ENCODE assay signal across 10 mouse cellular contexts in the genomic region with DNA sequence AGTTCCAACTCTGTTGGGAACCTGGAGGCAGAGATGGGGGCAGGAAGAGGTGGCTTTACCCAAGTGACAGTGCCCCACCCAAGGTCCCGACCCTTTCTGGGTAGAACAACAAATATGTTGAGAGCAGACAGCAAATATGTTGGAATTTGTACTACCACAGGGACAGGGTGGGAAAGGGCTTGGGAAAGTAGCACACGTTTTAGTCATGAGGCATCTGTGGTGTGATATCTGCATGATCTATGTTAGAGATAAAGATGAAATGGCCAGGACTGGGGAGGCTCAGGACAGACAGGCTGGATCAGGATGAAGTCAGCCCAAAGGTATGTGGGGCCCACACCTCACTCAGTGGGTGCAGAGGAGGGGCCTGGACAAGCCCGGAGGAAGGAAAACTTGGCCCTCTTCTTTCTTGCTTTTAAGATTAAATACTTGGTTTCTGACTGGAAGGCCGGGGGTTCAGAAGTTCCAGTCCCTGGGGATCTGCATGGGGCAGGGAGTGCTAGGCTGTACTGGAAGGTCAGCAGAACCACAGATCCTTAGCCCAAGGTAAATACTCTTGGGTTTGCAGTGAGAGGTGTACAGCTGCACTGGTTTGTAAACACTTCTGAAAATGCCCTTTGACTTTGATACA. TPM values are rescaled to one million over a fixed set of nuclear protein-coding genes. Genes with fewer than 3 reads are reported as not detected.
DNase-seq lines count a peak whose midpoint lies in the region; ATAC-seq and TF ChIP-seq lines count a peak whose summit lies in the region.
"Had no signal": no experiment of that assay in that cellular context is flagged by ENCODE, and none has a peak within 500 bp of the region (broad histone marks: within the 10 kb centered on the region; RNA-seq: fewer than 3 reads in every experiment).

No protein-coding gene starts in this region.

- WGBS in forebrain, embryonic 12.5 days: 61% methylated on average over 4 of the region's 4 CpGs
- 66% methylated on average over 4 of the region's 4 CpGs for WGBS in forebrain, postnatal 0 days
- WGBS in liver, embryonic 13.5 days (ENCODE audit: insufficient replicate concordance): 35% methylated on average over 4 of the region's 4 CpGs
- WGBS in midbrain, embryonic 13.5 days: 62% methylated on average over 4 of the region's 4 CpGs
- 62% methylated on average over 4 of the region's 4 CpGs for WGBS in forebrain, embryonic 15.5 days

- DNase-seq in forebrain, postnatal 0 days: no peak
- no peak for DNase-seq in liver, embryonic 13.5 days
- DNase-seq in retina, postnatal 1 day: no peak

- H3K79me3 ChIP-seq in C2C12 (ENCODE audit: low read depth): no peaks in the 10 kb centered on the region

- no peak overlapping the region for H3ac ChIP-seq in C2C12 (ENCODE audit: control insufficient read depth, insufficient read length, low read depth)

- no peaks in the 10 kb centered on the region for H3K79me2 ChIP-seq in C2C12 (ENCODE audit: control insufficient read depth, insufficient read depth)

- no peak overlapping the region for H3K4me2 ChIP-seq in forebrain, embryonic 12.5 days
- no peak overlapping the region for H3K4me2 ChIP-seq in forebrain, postnatal 0 days (ENCODE audit: low read depth)
- no peak overlapping the region for H3K4me2 ChIP-seq in liver, embryonic 13.5 days
- H3K4me2 ChIP-seq in midbrain, embryonic 13.5 days (replicated peaks): no peak overlapping the region
- no peak overlapping the region for H3K4me2 ChIP-seq in forebrain, embryonic 15.5 days (replicated peaks)

- H3K4me1 ChIP-seq in forebrain, embryonic 12.5 days: no peaks in the 10 kb centered on the region
- H3K4me1 ChIP-seq in forebrain, postnatal 0 days (ENCODE audit: insufficient read depth): no peaks in the 10 kb centered on the region
- 0 out of 2 replicates have a peak, but pooled peaks cover 11% of the 10 kb centered on the region for H3K4me1 ChIP-seq in embryonic fibroblast, embryonic 13.5 days (ENCODE audit: control insufficient read depth, insufficient read depth, low read length)
- H3K4me1 ChIP-seq in liver, embryonic 13.5 days (replicated peaks): peaks cover 15% of the 10 kb centered on the region; the same call in 1 of the 2 replicates
- H3K4me1 ChIP-seq in midbrain, embryonic 13.5 days (replicated peaks): no peaks in the 10 kb centered on the region
- no peaks in the 10 kb centered on the region for H3K4me1 ChIP-seq in forebrain, embryonic 15.5 days

- 0 out of 2 replicates have a peak, but pooled peaks cover under 1% of the 10 kb centered on the region for H3K36me3 ChIP-seq in forebrain, embryonic 12.5 days (replicated peaks)
- no peaks in the 10 kb centered on the region for H3K36me3 ChIP-seq in forebrain, postnatal 0 days (ENCODE audit: insufficient read depth)
- no peaks in the 10 kb centered on the region for H3K36me3 ChIP-seq in C2C12 (ENCODE audit: control insufficient read depth, insufficient read depth)
- no peaks in the 10 kb centered on the region for H3K36me3 ChIP-seq in liver, embryonic 13.5 days
- no peaks in the 10 kb centered on the region for H3K36me3 ChIP-seq in midbrain, embryonic 13.5 days
- H3K36me3 ChIP-seq in forebrain, embryonic 15.5 days: no peaks in the 10 kb centered on the region

- 0 out of 2 replicates have a peak overlapping the region, but pooled peaks have one; percentile 3 for H3K9ac ChIP-seq in forebrain, embryonic 12.5 days
- H3K9ac ChIP-seq in forebrain, postnatal 0 days: no peak overlapping the region
- H3K9ac ChIP-seq in liver, embryonic 13.5 days: no peak overlapping the region
- no peak overlapping the region for H3K9ac ChIP-seq in midbrain, embryonic 13.5 days (replicated peaks)
- no peak overlapping the region for H3K9ac ChIP-seq in forebrain, embryonic 15.5 days (replicated peaks)

- no peak for ATAC-seq in forebrain, embryonic 12.5 days (ENCODE audit: low FRiP score)
- no peak for ATAC-seq in forebrain, postnatal 0 days
- peak; percentile 40 for ATAC-seq in liver, embryonic 13.5 days (ENCODE audit: low read depth)
- no peak for ATAC-seq in midbrain, embryonic 13.5 days
- ATAC-seq in forebrain, embryonic 15.5 days (replicated peaks): no peak

- no peak overlapping the region for H3K27ac ChIP-seq in forebrain, embryonic 12.5 days
- no peak overlapping the region for H3K27ac ChIP-seq in forebrain, postnatal 0 days (ENCODE audit: low read depth, low read length)
- H3K27ac ChIP-seq in embryonic fibroblast, embryonic 13.5 days (ENCODE audit: insufficient read depth, low read length): peak overlapping the region; percentile 74
- H3K27ac ChIP-seq in liver, embryonic 13.5 days: no peak overlapping the region
- H3K27ac ChIP-seq in midbrain, embryonic 13.5 days: no peak overlapping the region
- H3K27ac ChIP-seq in forebrain, embryonic 15.5 days (replicated peaks): no peak overlapping the region

- H3K9me3 ChIP-seq in forebrain, embryonic 12.5 days: no peaks in the 10 kb centered on the region
- H3K9me3 ChIP-seq in forebrain, postnatal 0 days (ENCODE audit: low read length): no peaks in the 10 kb centered on the region
- H3K9me3 ChIP-seq in liver, embryonic 13.5 days (replicated peaks): no peaks in the 10 kb centered on the region
- no peaks in the 10 kb centered on the region for H3K9me3 ChIP-seq in midbrain, embryonic 13.5 days
- H3K9me3 ChIP-seq in forebrain, embryonic 15.5 days: no peaks in the 10 kb centered on the region

- H3K4me3 ChIP-seq in forebrain, embryonic 12.5 days (replicated peaks): no peak overlapping the region
- H3K4me3 ChIP-seq in forebrain, postnatal 0 days (ENCODE audit: low read depth, low read length): no peak overlapping the region
- no peak overlapping the region for H3K4me3 ChIP-seq in C2C12 (ENCODE audit: insufficient read depth, poor library complexity, severe bottlenecking)
- no peak overlapping the region for H3K4me3 ChIP-seq in embryonic fibroblast, embryonic 13.5 days (ENCODE audit: insufficient read depth, low read length)
- H3K4me3 ChIP-seq in liver, embryonic 13.5 days (replicated peaks): no peak overlapping the region
- no peak overlapping the region for H3K4me3 ChIP-seq in midbrain, embryonic 13.5 days (replicated peaks)
- no peak overlapping the region for H3K4me3 ChIP-seq in forebrain, embryonic 15.5 days

- TF ChIP-seq CTCF in forebrain, postnatal 0 days (IDR thresholded peaks at IDR 0.05; ENCODE audit: low read depth): no peak
- TF ChIP-seq CTCF in C2C12 (IDR thresholded peaks at IDR 0.05; ENCODE audit: control insufficient read depth, insufficient read depth, insufficient read length): no peak
- TF ChIP-seq CTCF in embryonic fibroblast, embryonic 13.5 days (IDR thresholded peaks at IDR 0.05; ENCODE audit: borderline replicate concordance, insufficient read depth, low read length): no peak

- TF ChIP-seq POLR2A in embryonic fibroblast, embryonic 13.5 days (IDR thresholded peaks at IDR 0.05; ENCODE audit: low read depth, low read length): no peak

- no peaks in the 10 kb centered on the region for H3K27me3 ChIP-seq in forebrain, embryonic 12.5 days
- no peaks in the 10 kb centered on the region for H3K27me3 ChIP-seq in forebrain, postnatal 0 days (ENCODE audit: insufficient read depth, low read length)
- H3K27me3 ChIP-seq in C2C12 (ENCODE audit: control insufficient read depth, insufficient read depth, insufficient read length): no peaks in the 10 kb centered on the region
- H3K27me3 ChIP-seq in liver, embryonic 13.5 days: no peaks in the 10 kb centered on the region
- H3K27me3 ChIP-seq in midbrain, embryonic 13.5 days: no peaks in the 10 kb centered on the region
- no peaks in the 10 kb centered on the region for H3K27me3 ChIP-seq in forebrain, embryonic 15.5 days

TF ChIP-seq in C2C12, 6 proteins besides CTCF, POLR2A, EP300 and RAD21:
- peak; percentile 75 for TF ChIP-seq MAX (IDR thresholded peaks at IDR 0.05)
- TF ChIP-seq CEBPB (IDR thresholded peaks at IDR 0.05; ENCODE audit: low read depth): no peak
- TF ChIP-seq MYOD1 (IDR thresholded peaks at IDR 0.05; ENCODE audit: control insufficient read depth, insufficient read length, low read depth): peak; percentile 2
TF ChIP-seq in C2C12: peak in this region for 2.

RNA-seq across cellular contexts. Expression of gene Scgb1a1, which starts 19.1 kb away (rescaled TPM):
- polyA plus RNA-seq in forebrain, embryonic 12.5 days (2016; fragmentation: Nextera tagmentation; extraction: Ambion mirVana): not detected in 2 replicates
- total RNA-seq in forebrain, postnatal 0 days (2014; rRNA removed): not detected in 2 replicates
- not detected in 2 replicates for polyA plus RNA-seq in forebrain, postnatal 0 days (2015; fragmentation: Nextera tagmentation; extraction: Ambion mirVana)
- polyA plus RNA-seq in C2C12 (2012; fragmentation: generic; extraction: Trizol): not detected
- polyA plus RNA-seq in embryonic fibroblast, embryonic 13.5 days (2011; ENCODE audit: insufficient read length, low read depth, missing spikeins): not detected in 2 replicates
- polyA plus RNA-seq in liver, embryonic 13.5 days (2015; fragmentation: Nextera tagmentation; extraction: Ambion mirVana): not detected in 2 replicates
- not detected in 2 replicates for polyA plus RNA-seq in midbrain, embryonic 13.5 days (2015; fragmentation: Nextera tagmentation; extraction: Ambion mirVana)
- polyA plus RNA-seq in forebrain, embryonic 15.5 days (2015; fragmentation: Nextera tagmentation; extraction: Ambion mirVana): not detected in 2 replicates
- total RNA-seq: common myeloid progenitor, adult 5-6 weeks; neutrophil, adult 5-6 weeks had no signal

RNA-seq across cellular contexts. Expression of gene Asrgl1, which starts 28.6 kb away (rescaled TPM):
- 24.1 and 25.7 TPM in 2 replicates for polyA plus RNA-seq in forebrain, embryonic 12.5 days (2016; fragmentation: Nextera tagmentation; extraction: Ambion mirVana)
- total RNA-seq in forebrain, postnatal 0 days (2014; rRNA removed): 31.2 and 31.3 TPM in 2 replicates
- polyA plus RNA-seq in forebrain, postnatal 0 days (2015; fragmentation: Nextera tagmentation; extraction: Ambion mirVana): 30.7 and 37.4 TPM in 2 replicates
- 4.1 TPM for polyA plus RNA-seq in C2C12 (2012; fragmentation: generic; extraction: Trizol)
- polyA plus RNA-seq in embryonic fibroblast, embryonic 13.5 days (2011; ENCODE audit: insufficient read length, low read depth, missing spikeins): 2.8 and 3.3 TPM in 2 replicates
- 11.5 and 14.9 TPM in 2 replicates for polyA plus RNA-seq in liver, embryonic 13.5 days (2015; fragmentation: Nextera tagmentation; extraction: Ambion mirVana)
- 13.6 and 17.2 TPM in 2 replicates for polyA plus RNA-seq in midbrain, embryonic 13.5 days (2015; fragmentation: Nextera tagmentation; extraction: Ambion mirVana)
- 32.0 and 33.5 TPM in 2 replicates for polyA plus RNA-seq in forebrain, embryonic 15.5 days (2015; fragmentation: Nextera tagmentation; extraction: Ambion mirVana)
